ENCODE assay signal across 1 mouse cellular context in genomic region chr16:58700816-58701424, GRCm38 (mm10).
TF ChIP-seq lines count a peak whose summit lies in the region.

No protein-coding gene starts in this region.

TF ChIP-seq in CH12.LX, 34 proteins besides CTCF, POLR2A, EP300 and RAD21 (continued from another document):
- TF ChIP-seq PAX5 (IDR thresholded peaks at IDR 0.05; ENCODE audit: low read length), result no peak
- no peak; the same call in none of the 2 replicates for TF ChIP-seq CHD1 (IDR thresholded peaks at IDR 0.05; ENCODE audit: low read depth, low read length)
- TF ChIP-seq IRF4 (IDR thresholded peaks at IDR 0.05; ENCODE audit: low read depth, low read length), result 0 out of 2 replicates have a peak, but pooled peaks have one; percentile 44
- TF ChIP-seq KAT2A (IDR thresholded peaks at IDR 0.05; ENCODE audit: insufficient replicate concordance, low read length), result 0 out of 2 replicates have a peak, but pooled peaks have one; percentile 36
- no peak for TF ChIP-seq SIN3A (IDR thresholded peaks at IDR 0.05; ENCODE audit: low read length)
- no peak for TF ChIP-seq GABPA (IDR thresholded peaks at IDR 0.05; ENCODE audit: insufficient replicate concordance, low read depth, low read length)
- TF ChIP-seq POLR2AphosphoS2 (IDR thresholded peaks at IDR 0.05; ENCODE audit: low read depth, low read length), result no peak
- TF ChIP-seq ELF1 (IDR thresholded peaks at IDR 0.05; ENCODE audit: low read depth, low read length), result 0 out of 2 replicates have a peak, but pooled peaks have one; percentile 20
- peak; percentile 62; the same call in 1 of the 2 replicates for TF ChIP-seq NELFE (IDR thresholded peaks at IDR 0.05; ENCODE audit: low read depth, low read length)
- no peak for TF ChIP-seq JUN (IDR thresholded peaks at IDR 0.05; ENCODE audit: insufficient read depth, low read depth, low read length)
- TF ChIP-seq TBP (conservative IDR thresholded peaks at IDR 0.05; ENCODE audit: low read depth, low read length), result peak; percentile 91
- TF ChIP-seq SMC3 (IDR thresholded peaks at IDR 0.05; ENCODE audit: low read depth, low read length), result no peak
- TF ChIP-seq MXI1 (IDR thresholded peaks at IDR 0.05; ENCODE audit: low read depth, low read length), result peak; percentile 66; the same call in 1 of the 2 replicates
- TF ChIP-seq MAFK (IDR thresholded peaks at IDR 0.05; ENCODE audit: insufficient replicate concordance, low read length), result no peak
- no peak for TF ChIP-seq E2F4 (IDR thresholded peaks at IDR 0.05; ENCODE audit: insufficient replicate concordance, low read depth, low read length)
- no peak for TF ChIP-seq ZKSCAN1 (IDR thresholded peaks at IDR 0.05; ENCODE audit: borderline replicate concordance, low read depth, low read length)
- no peak for TF ChIP-seq USF1 (IDR thresholded peaks at IDR 0.05; ENCODE audit: low read depth, low read length)
- TF ChIP-seq BHLHE40 (IDR thresholded peaks at IDR 0.05; ENCODE audit: low read depth, low read length), result no peak
- no peak for TF ChIP-seq ZMIZ1 (IDR thresholded peaks at IDR 0.05; ENCODE audit: low read depth, low read length)
- TF ChIP-seq MAZ (IDR thresholded peaks at IDR 0.05; ENCODE audit: low read depth, low read length), result 0 out of 2 replicates have a peak, but pooled peaks have one; percentile 44
- peak; percentile 53; the same call in 1 of the 2 replicates for TF ChIP-seq CHD2 (IDR thresholded peaks at IDR 0.05; ENCODE audit: low read length)
- TF ChIP-seq ZC3H11A (IDR thresholded peaks at IDR 0.05; ENCODE audit: low read depth, low read length), result no peak
- TF ChIP-seq HCFC1 (IDR thresholded peaks at IDR 0.05; ENCODE audit: low read depth, low read length), result no peak; the same call in 1 of the 2 replicates
